8 mouse cellular contexts compared by ENCODE assay signal in genomic region chr5:125136996-125137671, GRCm38 (mm10). TPM values are rescaled to one million over a fixed set of nuclear protein-coding genes. Genes with fewer than 3 reads are reported as not detected.
A peak's percentile ranks its signal among the peaks of the same experiment; 100 is the strongest.
DNase-seq lines count a peak whose midpoint lies in the region; ATAC-seq and TF ChIP-seq lines count a peak whose summit lies in the region.

No protein-coding gene starts in this region.

- TF ChIP-seq CTCF in lung, postnatal 0 days (IDR thresholded peaks at IDR 0.05), result no peak
- no peak for TF ChIP-seq CTCF in cerebellum, adult 2 months (IDR thresholded peaks at IDR 0.05; ENCODE audit: borderline replicate concordance, insufficient read depth, low read depth, low read length)

- WGBS in hindbrain, embryonic 10.5 days, result 59% methylated on average over 14 of the region's 14 CpGs
- WGBS in lung, postnatal 0 days, result 25% methylated on average over 14 of the region's 14 CpGs
- 55% methylated on average over 14 of the region's 14 CpGs for WGBS in cerebellum, adult 2 months

- H3K9me3 ChIP-seq in hindbrain, embryonic 10.5 days, result no peaks in the 10 kb centered on the region
- H3K9me3 ChIP-seq in lung, postnatal 0 days (ENCODE audit: low read length), result no peaks in the 10 kb centered on the region

- no peak overlapping the region for H3K9ac ChIP-seq in lung, postnatal 0 days (replicated peaks; ENCODE audit: low read depth)

- H3K4me3 ChIP-seq in hindbrain, embryonic 10.5 days, result no peak overlapping the region
- H3K4me3 ChIP-seq in lung, postnatal 0 days (ENCODE audit: low read depth, low read length), result no peak overlapping the region
- no peak overlapping the region for H3K4me3 ChIP-seq in cerebellum, adult 2 months (replicated peaks; ENCODE audit: insufficient read depth, low read depth, low read length)

- no peak overlapping the region for H3K4me2 ChIP-seq in lung, postnatal 0 days (replicated peaks; ENCODE audit: low read depth, low read length)

- TF ChIP-seq EP300 in lung, postnatal 0 days (IDR thresholded peaks at IDR 0.05), result no peak

- no peak for TF ChIP-seq POLR2A in cerebellum, adult 2 months (IDR thresholded peaks at IDR 0.05; ENCODE audit: borderline replicate concordance, insufficient read depth, low read length)

- peak; percentile 54 for DNase-seq in cerebellum, adult 9-11 months
- DNase-seq in cerebellum, postnatal 36 days, result no peak
- DNase-seq in brain, adult 2 months (ENCODE audit: low read depth, low spot score), result peak; percentile 43
- DNase-seq in hindbrain, embryonic 10.5 days (ENCODE audit: low spot score), result no peak
- DNase-seq in lung, postnatal 0 days (ENCODE audit: low spot score), result peak; percentile 39
- DNase-seq in spleen, adult 18-20 months, result peak; percentile 44 to 63
- DNase-seq in Muller cell, postnatal 12 days (ENCODE audit: inconsistent ontology term), result no peak
- no peak for DNase-seq in cerebellum, adult 2 months

- peaks cover 99% of the 10 kb centered on the region for H3K4me1 ChIP-seq in hindbrain, embryonic 10.5 days (replicated peaks)
- peaks cover 55% of the 10 kb centered on the region; the same call in 1 of the 2 replicates for H3K4me1 ChIP-seq in lung, postnatal 0 days (ENCODE audit: insufficient read depth, low read depth, low read length)
- peaks cover 76% of the 10 kb centered on the region for H3K4me1 ChIP-seq in cerebellum, adult 2 months (ENCODE audit: control insufficient read depth, insufficient read depth, low read length)

- H3K27ac ChIP-seq in hindbrain, embryonic 10.5 days, result peak overlapping the region; percentile 76
- peak overlapping the region; percentile 38; the same call in 1 of the 2 replicates for H3K27ac ChIP-seq in lung, postnatal 0 days (ENCODE audit: low read length)
- no peak overlapping the region for H3K27ac ChIP-seq in cerebellum, adult 2 months (ENCODE audit: insufficient read depth, low read length)

- H3K27me3 ChIP-seq in hindbrain, embryonic 10.5 days (ENCODE audit: insufficient read depth, poor library complexity, severe bottlenecking), result no peaks in the 10 kb centered on the region
- H3K27me3 ChIP-seq in lung, postnatal 0 days (replicated peaks; ENCODE audit: insufficient read depth, low read length), result no peaks in the 10 kb centered on the region
- no peaks in the 10 kb centered on the region for H3K27me3 ChIP-seq in cerebellum, adult 2 months (ENCODE audit: control insufficient read depth, insufficient read depth, low read length)

- ATAC-seq in lung, postnatal 0 days, result no peak

- H3K36me3 ChIP-seq in hindbrain, embryonic 10.5 days, result 0 out of 2 replicates have a peak, but pooled peaks cover 4% of the 10 kb centered on the region
- no peaks in the 10 kb centered on the region for H3K36me3 ChIP-seq in lung, postnatal 0 days (ENCODE audit: insufficient read depth, low read length)

RNA-seq across cellular contexts. Expression of gene Ncor2, which starts 41.9 kb away (rescaled TPM):
- 18.1 and 19.7 TPM in 2 replicates for polyA plus RNA-seq in hindbrain, embryonic 10.5 days (2016; fragmentation: Nextera tagmentation; extraction: Ambion mirVana)
- 20.2 and 23.9 TPM in 2 replicates for polyA plus RNA-seq in lung, postnatal 0 days (2015; fragmentation: Nextera tagmentation; extraction: Ambion mirVana)
- 86.8 and 93.2 TPM in 2 replicates for polyA plus RNA-seq in cerebellum, adult 2 months (2012; rRNA removed)

Comparison
In these comparisons a context has a peak if more than half of its experiments do, and no peak if none do; other contexts are left out.
1. DNase-seq: peak in cerebellum, adult 9-11 months (single experiment), brain, adult 2 months (single experiment), lung, postnatal 0 days (single experiment) and spleen, adult 18-20 months (2 of 2); none in cerebellum, postnatal 36 days (0 of 2), hindbrain, embryonic 10.5 days (single experiment), Muller cell, postnatal 12 days (single experiment) and cerebellum, adult 2 months (0 of 2).